Mouse (Mus musculus): Measurements from ENCODE around the gene Ppp1r2. TPM values are rescaled to one million over a fixed set of nuclear protein-coding genes. Genes with fewer than 3 reads are reported as not detected.

Ppp1r2 gene
- polyA plus RNA-seq, 1 experiment from 2014 or later: 93.2 TPM

DNA sequence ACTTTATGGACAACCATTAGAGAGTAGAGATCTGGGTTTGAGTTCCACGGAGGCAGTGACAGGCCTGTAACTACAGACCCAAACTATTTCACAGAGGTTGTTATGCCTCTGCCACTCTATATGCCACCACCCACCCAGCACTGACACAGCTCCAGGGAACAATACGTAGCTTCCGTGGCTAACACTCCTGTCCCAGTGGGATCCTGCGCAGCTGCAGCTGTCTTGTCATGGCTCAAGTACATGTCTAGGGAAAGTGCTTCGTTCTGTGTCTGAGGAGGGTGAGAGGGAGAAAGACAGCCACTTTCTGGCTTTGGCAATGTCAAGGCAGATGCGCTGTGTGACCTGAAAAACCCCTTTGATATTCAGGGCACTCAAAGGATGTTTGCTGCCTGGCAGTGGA, 61.6 kb downstream of the Ppp1r2 start:
- Histone ChIP-seq H3K9ac (replicated peaks; ENCODE audit: low read length) (no peak overlapping the region), H3K4me1 (ENCODE audit: insufficient read depth, low read length) (peaks cover 5% of the 10 kb centered on the region; the same call in 1 of the 2 replicates), H3K9me3 (ENCODE audit: low read length) (peaks cover 8% of the 10 kb centered on the region), H3K4me3 (ENCODE audit: low read length) (no peak overlapping the region), H3K27ac (ENCODE audit: low read length) (no peak overlapping the region), H3K36me3 (ENCODE audit: insufficient read depth, low read length) (no peaks in the 10 kb centered on the region), H3K27me3 (ENCODE audit: insufficient read depth, low read length) (no peaks in the 10 kb centered on the region), H3K4me2 (replicated peaks; ENCODE audit: low read depth, low read length) (no peak overlapping the region)
- ATAC-seq (ENCODE audit: low FRiP score, low TSS enrichment): no peak
- WGBS: 86% methylated on average over 6 of the region's 6 CpGs

DNA sequence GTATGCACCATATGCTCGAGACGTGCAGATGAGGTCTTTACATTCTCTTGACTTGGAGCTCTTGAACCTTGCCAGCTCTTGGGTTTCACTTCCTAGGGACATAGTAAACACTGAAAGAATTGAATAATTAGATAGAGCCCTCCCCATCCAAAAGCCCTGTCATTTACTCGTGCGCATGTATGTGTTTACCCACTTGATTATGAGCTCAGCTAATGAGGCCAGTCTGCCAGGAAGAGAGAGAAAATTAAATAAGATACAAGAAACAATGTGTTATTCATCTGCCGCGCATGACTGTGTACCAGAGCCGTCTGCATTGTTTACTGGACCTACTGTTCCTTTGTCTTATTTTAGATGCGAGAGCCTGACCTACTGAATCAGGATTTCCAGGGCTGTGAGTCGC, 63.6 kb downstream of the Ppp1r2 start:
- H3K27ac ChIP-seq (ENCODE audit: low read length): no peak overlapping the region
- no peak overlapping the region for H3K4me3 ChIP-seq (ENCODE audit: low read length)
- no peaks in the 10 kb centered on the region for H3K36me3 ChIP-seq (ENCODE audit: insufficient read depth, low read length)
- 78% methylated on average over 9 of the region's 9 CpGs for WGBS
- H3K9me3 ChIP-seq (ENCODE audit: low read length): peaks cover 8% of the 10 kb centered on the region
- peaks cover 5% of the 10 kb centered on the region; the same call in 1 of the 2 replicates for H3K4me1 ChIP-seq (ENCODE audit: insufficient read depth, low read length)
- ATAC-seq (ENCODE audit: low FRiP score, low TSS enrichment): no peak
- no peak overlapping the region for H3K4me2 ChIP-seq (replicated peaks; ENCODE audit: low read depth, low read length)
- H3K9ac ChIP-seq (replicated peaks; ENCODE audit: low read length): no peak overlapping the region
- H3K27me3 ChIP-seq (ENCODE audit: insufficient read depth, low read length): no peaks in the 10 kb centered on the region

DNA sequence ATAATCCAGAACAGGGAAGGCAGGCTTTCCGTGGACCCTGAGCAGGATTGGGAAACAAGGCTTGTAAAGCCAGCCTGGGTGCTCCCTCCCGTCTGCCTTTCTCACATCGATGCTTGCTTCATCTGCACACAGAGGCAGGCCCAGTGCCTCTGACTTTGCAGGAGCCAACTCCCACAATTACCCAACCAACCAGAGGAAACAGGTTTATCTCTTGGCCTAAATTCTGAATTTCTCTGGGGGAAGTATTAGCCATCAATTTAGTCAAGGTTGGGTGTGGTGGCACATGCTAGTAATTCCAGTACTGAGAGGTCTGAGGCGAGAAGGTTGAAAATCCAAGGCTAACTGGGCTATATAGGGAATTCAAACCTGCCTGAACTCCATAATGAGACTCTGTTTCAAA, 64.6 kb downstream of the Ppp1r2 start:
- no peaks in the 10 kb centered on the region for H3K27me3 ChIP-seq (ENCODE audit: insufficient read depth, low read length)
- H3K4me2 ChIP-seq (replicated peaks; ENCODE audit: low read depth, low read length): no peak overlapping the region
- H3K9me3 ChIP-seq (ENCODE audit: low read length): peaks cover 4% of the 10 kb centered on the region; the same call in 1 of the 2 replicates
- ATAC-seq (ENCODE audit: low FRiP score, low TSS enrichment): no peak
- H3K4me1 ChIP-seq (ENCODE audit: insufficient read depth, low read length): peaks cover 5% of the 10 kb centered on the region; the same call in 1 of the 2 replicates
- no peak overlapping the region for H3K4me3 ChIP-seq (ENCODE audit: low read length)
- WGBS: 69% methylated on average over 4 of the region's 4 CpGs
- H3K9ac ChIP-seq (replicated peaks; ENCODE audit: low read length): no peak overlapping the region
- no peak overlapping the region for H3K27ac ChIP-seq (ENCODE audit: low read length)
- no peaks in the 10 kb centered on the region for H3K36me3 ChIP-seq (ENCODE audit: insufficient read depth, low read length)

DNA sequence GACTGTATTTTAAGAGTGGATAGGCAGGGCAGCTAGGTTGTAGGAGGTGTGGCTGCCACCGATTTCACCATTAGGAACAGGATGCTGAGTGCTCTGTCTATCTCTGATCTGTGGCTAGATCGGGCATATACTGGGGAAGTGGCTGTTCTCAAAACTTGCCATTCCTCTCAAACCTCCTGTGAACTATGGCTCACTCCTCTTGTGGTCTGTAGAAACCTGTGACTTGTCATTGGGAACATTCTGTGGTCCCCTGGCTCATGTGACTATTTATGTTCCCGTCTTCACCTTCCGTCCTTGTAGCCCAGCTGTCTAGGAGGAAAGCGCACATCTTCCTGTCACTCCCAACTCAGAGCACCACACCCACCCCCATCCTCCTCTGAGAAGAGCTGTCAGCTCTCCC, 65.2 kb downstream of the Ppp1r2 start:
- Histone ChIP-seq H3K36me3 (ENCODE audit: insufficient read depth, low read length) (no peaks in the 10 kb centered on the region), H3K9me3 (ENCODE audit: low read length) (no peaks in the 10 kb centered on the region), H3K4me2 (replicated peaks; ENCODE audit: low read depth, low read length) (no peak overlapping the region), H3K4me1 (ENCODE audit: insufficient read depth, low read length) (peaks cover 5% of the 10 kb centered on the region; the same call in 1 of the 2 replicates), H3K27me3 (ENCODE audit: insufficient read depth, low read length) (no peaks in the 10 kb centered on the region), H3K4me3 (ENCODE audit: low read length) (no peak overlapping the region), H3K27ac (ENCODE audit: low read length) (no peak overlapping the region), H3K9ac (replicated peaks; ENCODE audit: low read length) (no peak overlapping the region)
- ATAC-seq (ENCODE audit: low FRiP score, low TSS enrichment): no peak
- WGBS: 50% methylated on average over 5 of the region's 5 CpGs

DNA sequence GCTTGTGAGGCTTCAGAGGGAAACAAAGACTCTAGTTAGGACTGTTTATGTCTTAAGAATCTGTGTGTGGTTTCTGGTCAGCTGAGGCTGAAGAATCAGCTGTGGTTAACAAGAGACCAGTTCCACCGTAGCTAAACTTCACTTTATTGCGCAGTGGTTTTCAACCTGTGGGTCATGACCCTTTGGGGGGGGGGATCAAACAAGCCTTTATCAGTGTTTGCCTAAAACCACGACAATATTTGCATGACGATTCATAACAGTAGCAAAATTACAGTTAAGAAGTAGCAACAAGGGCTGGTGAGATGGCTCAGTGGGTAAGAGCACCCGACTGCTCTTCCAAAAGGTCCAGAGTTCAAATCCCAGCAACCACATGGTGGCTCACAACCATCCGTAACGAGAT, 69.4 kb downstream of the Ppp1r2 start:
- Histone ChIP-seq H3K4me2 (replicated peaks; ENCODE audit: low read depth, low read length) (no peak overlapping the region), H3K36me3 (ENCODE audit: insufficient read depth, low read length) (no peaks in the 10 kb centered on the region), H3K27me3 (ENCODE audit: insufficient read depth, low read length) (no peaks in the 10 kb centered on the region), H3K9ac (replicated peaks; ENCODE audit: low read length) (no peak overlapping the region), H3K27ac (ENCODE audit: low read length) (no peak overlapping the region), H3K4me3 (ENCODE audit: low read length) (no peak overlapping the region), H3K9me3 (ENCODE audit: low read length) (no peaks in the 10 kb centered on the region), H3K4me1 (ENCODE audit: insufficient read depth, low read length) (no peaks in the 10 kb centered on the region)
- WGBS: 90% methylated on average over 5 of the region's 7 CpGs
- no peak for ATAC-seq (ENCODE audit: low FRiP score, low TSS enrichment)

DNA sequence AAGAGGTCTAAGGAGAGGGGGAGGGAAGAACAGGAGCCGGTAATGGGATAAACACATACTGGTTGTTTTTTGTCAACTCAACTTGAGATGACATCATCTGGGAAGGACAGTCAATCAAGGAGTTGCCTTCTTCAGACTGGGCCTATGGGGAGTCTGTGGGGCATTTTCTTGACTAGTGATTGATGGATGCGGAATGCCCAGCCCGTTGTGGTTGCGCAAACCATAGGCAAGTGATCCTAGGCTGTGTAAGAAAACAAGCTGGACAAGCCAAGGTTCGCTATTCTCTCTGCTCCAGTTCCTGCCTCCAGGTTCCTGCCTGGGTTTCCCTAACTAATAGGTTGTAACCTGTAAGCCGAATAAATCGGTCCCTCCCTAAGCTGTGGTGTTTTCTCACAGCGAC, 69.9 kb downstream of the Ppp1r2 start:
- Histone ChIP-seq H3K27me3 (ENCODE audit: insufficient read depth, low read length) (no peaks in the 10 kb centered on the region), H3K4me2 (replicated peaks; ENCODE audit: low read depth, low read length) (no peak overlapping the region), H3K4me3 (ENCODE audit: low read length) (no peak overlapping the region), H3K9ac (replicated peaks; ENCODE audit: low read length) (no peak overlapping the region), H3K27ac (ENCODE audit: low read length) (no peak overlapping the region), H3K9me3 (ENCODE audit: low read length) (no peaks in the 10 kb centered on the region), H3K36me3 (ENCODE audit: insufficient read depth, low read length) (no peaks in the 10 kb centered on the region), H3K4me1 (ENCODE audit: insufficient read depth, low read length) (no peaks in the 10 kb centered on the region)
- ATAC-seq (ENCODE audit: low FRiP score, low TSS enrichment): no peak
- WGBS: 85% methylated on average over 8 of the region's 8 CpGs

DNA sequence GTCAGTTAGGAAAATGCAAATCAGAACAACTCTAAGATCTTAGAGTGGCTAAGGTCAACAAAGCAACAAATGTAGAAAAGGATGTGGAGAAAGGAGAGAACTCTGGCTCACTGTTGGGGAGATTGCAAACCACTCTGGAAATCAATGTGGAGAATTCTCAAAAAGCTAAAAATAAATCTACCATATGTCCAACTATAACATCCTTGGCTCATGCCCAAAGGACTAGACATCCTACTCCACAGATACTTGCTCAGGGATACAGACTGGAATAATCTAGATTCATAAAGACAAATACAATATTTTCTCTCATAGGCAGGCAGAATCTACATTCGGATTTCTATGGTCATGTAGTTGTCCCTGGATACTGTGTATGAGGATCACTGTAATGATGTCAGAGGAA, 70.9 kb downstream of the Ppp1r2 start:
- whole genome bisulfite sequencing: 76% methylated on average over 1 of the region's 1 CpGs
- no peak overlapping the region for H3K9ac ChIP-seq (replicated peaks; ENCODE audit: low read length)
- ATAC-seq (ENCODE audit: low FRiP score, low TSS enrichment): no peak
- peaks cover 7% of the 10 kb centered on the region for H3K4me1 ChIP-seq (ENCODE audit: insufficient read depth, low read length)
- H3K4me2 ChIP-seq (replicated peaks; ENCODE audit: low read depth, low read length): no peak overlapping the region
- H3K27ac ChIP-seq (ENCODE audit: low read length): no peak overlapping the region
- no peaks in the 10 kb centered on the region for H3K36me3 ChIP-seq (ENCODE audit: insufficient read depth, low read length)
- no peaks in the 10 kb centered on the region for H3K9me3 ChIP-seq (ENCODE audit: low read length)
- H3K27me3 ChIP-seq (ENCODE audit: insufficient read depth, low read length): no peaks in the 10 kb centered on the region
- H3K4me3 ChIP-seq (ENCODE audit: low read length): no peak overlapping the region

DNA sequence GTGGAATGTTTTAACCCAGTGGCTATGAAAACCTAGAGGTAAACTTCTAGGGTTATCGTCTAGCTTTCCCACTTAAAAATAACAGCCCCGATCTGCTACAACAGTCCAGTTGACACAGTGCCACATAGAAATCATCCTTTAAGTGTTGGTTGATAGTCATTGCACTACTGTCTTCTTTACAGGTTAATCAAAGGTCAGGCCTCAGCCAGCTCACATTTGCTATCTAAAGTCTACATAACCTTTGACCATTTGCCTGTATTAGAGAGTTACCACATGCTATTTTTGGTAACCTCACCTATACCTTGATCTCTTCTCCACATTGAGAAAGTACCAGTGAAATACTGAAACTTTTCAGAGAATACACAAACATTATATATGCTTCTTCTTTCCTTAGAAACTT, 73.4 kb downstream of the Ppp1r2 start:
- peak overlapping the region; percentile 73 for H3K4me2 ChIP-seq (replicated peaks; ENCODE audit: low read depth, low read length)
- H3K9ac ChIP-seq (replicated peaks; ENCODE audit: low read length): no peak overlapping the region
- no peak overlapping the region for H3K4me3 ChIP-seq (ENCODE audit: low read length)
- peaks cover 15% of the 10 kb centered on the region for H3K4me1 ChIP-seq (ENCODE audit: insufficient read depth, low read length)
- no peak for ATAC-seq (ENCODE audit: low FRiP score, low TSS enrichment)
- no peaks in the 10 kb centered on the region for H3K27me3 ChIP-seq (ENCODE audit: insufficient read depth, low read length)
- WGBS: 86% methylated on average over 2 of the region's 2 CpGs
- H3K36me3 ChIP-seq (ENCODE audit: insufficient read depth, low read length): no peaks in the 10 kb centered on the region
- no peaks in the 10 kb centered on the region for H3K9me3 ChIP-seq (ENCODE audit: low read length)
- H3K27ac ChIP-seq (ENCODE audit: low read length): no peak overlapping the region

Small RNA genes lying within 50 kb of the gene (microRNA-seq; reads per million reads assigned to microRNA genes)
- gene Gm27415: not detected

Other genes starting within 250 kb of the Ppp1r2 start
- gene Xxylt1, start 193.8 kb downstream of the Ppp1r2 start, polyA plus RNA-seq (2015; fragmentation: Nextera tagmentation; extraction: Ambion mirVana): 12.0 and 18.8 TPM in 2 replicates
- 16.1 and 18.2 TPM in 2 replicates for gene Acap2, start 74.0 kb downstream of the Ppp1r2 start, polyA plus RNA-seq (2015; fragmentation: Nextera tagmentation; extraction: Ambion mirVana)
- gene Apod, start 39.5 kb upstream of the Ppp1r2 start, polyA plus RNA-seq (2015; fragmentation: Nextera tagmentation; extraction: Ambion mirVana): 0.42 and 0.56 TPM in 2 replicates
- 30.5 and 37.1 TPM in 2 replicates for gene Bdh1, start 147.0 kb upstream of the Ppp1r2 start, polyA plus RNA-seq (2015; fragmentation: Nextera tagmentation; extraction: Ambion mirVana)

Data from kidney, embryonic 16.5 days (tissue).